Mouse (Mus musculus) bone marrow, adult 2 months (tissue): ENCODE results near the gene Wfdc17. TPM values are rescaled to one million over a fixed set of nuclear protein-coding genes. Genes with fewer than 3 reads are reported as not detected.

Experiments
- H3K27ac ChIP-seq: fragments of 200-500 bp; 2 replicates; pipeline ENCODE4 v1.5.1; 2012; ENCODE audit warnings: low read depth, mild to moderate bottlenecking, control low read depth, inconsistent platforms, low read length; ENCODE audit not compliant: control insufficient read depth, poor library complexity, insufficient read depth
- H3K4me1 ChIP-seq: fragments of 200-500 bp; 2 replicates; pipeline ENCODE4 v1.6.1; 2011; ENCODE audit warnings: low read length; ENCODE audit not compliant: control insufficient read depth, insufficient read depth
- H3K4me3 ChIP-seq: fragments of 200-500 bp; replicated peaks from 2 replicates; pipeline ENCODE3; 2011; ENCODE audit warnings: mild to moderate bottlenecking, low read depth, low read length, control low read depth; ENCODE audit not compliant: control insufficient read depth
- CTCF ChIP-seq: fragments of 200-500 bp; IDR thresholded peaks from 2 replicates; pipeline ENCODE4 v1.5.1; 2011; ENCODE audit warnings: low read length, control low read depth; ENCODE audit not compliant: control insufficient read depth, insufficient read depth
- POLR2A ChIP-seq: fragments of 200-500 bp; IDR thresholded peaks from 2 replicates; pipeline ENCODE4 v1.6.1; 2011; ENCODE audit warnings: low read depth, mild to moderate bottlenecking, control low read depth, low read length, borderline replicate concordance; ENCODE audit not compliant: control insufficient read depth
- WGBS: fragments of 180-500 bp; shearing (Covaris S2); methylation state at CpG from one replicate; pipeline ENCODE4 v1.1.7; 2018; 5-methylcytosine and 5-hydroxymethylcytosine counted together
- polyA plus RNA-seq: library from polyadenylated mRNA; stranded (reverse); fragments of >200 nt; gene quantifications from 2 replicates; pipeline ENCODE4 v1.2.4, GENCODE M21; 2011; ENCODE audit warnings: low replicate concordance; ENCODE audit not compliant: missing spikeins, insufficient read depth, insufficient read length

Wfdc17 gene
- polyA plus RNA-seq: 8.2 and 33.5 TPM in 2 replicates

DNA sequence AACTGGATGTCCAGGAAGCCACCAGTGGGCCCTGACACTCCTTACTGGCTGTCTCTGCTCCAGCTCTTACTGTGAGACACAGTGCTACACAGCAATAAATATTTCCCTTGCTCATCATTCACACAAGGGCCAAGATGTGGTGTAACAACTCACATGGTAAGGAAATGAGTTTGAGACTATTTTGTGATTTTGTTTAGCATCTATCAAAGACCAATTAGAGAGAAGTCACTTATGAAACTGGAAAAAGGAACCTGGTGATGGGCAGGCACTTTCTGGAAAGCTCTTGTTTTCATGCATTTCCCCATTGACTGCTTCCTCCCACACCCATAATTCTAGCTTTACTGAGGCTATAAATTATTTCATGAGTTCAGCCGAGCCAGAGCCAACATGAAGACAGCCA is at the start of gene Wfdc17:
Gene Wfdc17 (plus strand): TSS at position 287 of the 400 bp plus-strand sequence.
- Histone ChIP-seq H3K4me3 (no peak within 1 kb of the TSS), H3K4me1 (no peaks in the 10 kb centered on the region), H3K27ac (no peak within 1 kb of the TSS; the same call in 1 of the 2 replicates)
- no peak for TF ChIP-seq POLR2A
- TF ChIP-seq CTCF: no peak
- 3% methylated on average over 1 of the region's 1 CpGs for WGBS

DNA sequence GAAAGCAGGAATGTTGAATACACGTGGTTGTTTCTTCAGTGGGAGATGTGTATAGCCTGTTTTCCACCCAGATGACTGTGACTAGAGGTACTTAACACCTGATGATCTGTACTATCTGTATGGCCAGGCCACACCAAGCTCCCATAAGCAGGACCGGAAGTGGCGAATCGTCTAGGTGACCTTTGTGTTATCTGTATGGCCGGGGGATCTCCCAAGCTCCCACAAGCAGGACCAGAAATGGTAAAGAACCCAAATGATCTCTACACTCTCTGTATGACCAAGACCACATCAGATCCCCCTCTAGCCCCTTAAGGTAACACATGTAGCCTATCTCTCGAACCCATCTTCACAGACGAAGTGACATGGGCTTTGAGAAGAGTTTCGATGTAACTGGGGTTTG is 49.2 kb upstream of the Wfdc17 start:
- H3K27ac ChIP-seq: no peak overlapping the region
- peaks cover 1% of the 10 kb centered on the region; the same call in 1 of the 2 replicates for H3K4me1 ChIP-seq
- WGBS: 76% methylated on average over 8 of the region's 8 CpGs
- no peak overlapping the region for H3K4me3 ChIP-seq
- no peak for TF ChIP-seq CTCF
- TF ChIP-seq POLR2A: no peak

DNA sequence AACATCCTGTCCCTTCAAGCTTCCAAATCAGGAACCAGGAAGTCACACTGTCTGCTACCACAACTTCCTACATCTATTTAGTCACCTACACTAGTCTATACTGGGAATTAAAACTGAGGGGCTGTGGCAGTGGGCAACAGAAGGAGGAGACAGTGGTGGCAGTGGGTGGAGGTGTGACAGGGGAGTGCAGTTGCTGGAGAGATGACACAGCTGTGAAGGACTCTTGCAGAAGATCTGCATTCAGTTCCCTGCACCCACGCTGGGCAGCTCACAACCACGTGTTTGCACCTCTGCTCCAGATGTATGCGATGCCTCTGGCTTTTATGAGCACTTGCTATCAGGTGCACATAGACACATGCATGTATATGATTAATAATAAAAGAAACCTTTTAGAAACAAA is 46.3 kb upstream of the Wfdc17 start:
- WGBS: 49% methylated on average over 3 of the region's 3 CpGs
- no peak for TF ChIP-seq POLR2A
- no peak for TF ChIP-seq CTCF
- Histone ChIP-seq H3K4me1 (peaks cover 2% of the 10 kb centered on the region; the same call in 1 of the 2 replicates), H3K4me3 (no peak overlapping the region), H3K27ac (no peak overlapping the region)

DNA sequence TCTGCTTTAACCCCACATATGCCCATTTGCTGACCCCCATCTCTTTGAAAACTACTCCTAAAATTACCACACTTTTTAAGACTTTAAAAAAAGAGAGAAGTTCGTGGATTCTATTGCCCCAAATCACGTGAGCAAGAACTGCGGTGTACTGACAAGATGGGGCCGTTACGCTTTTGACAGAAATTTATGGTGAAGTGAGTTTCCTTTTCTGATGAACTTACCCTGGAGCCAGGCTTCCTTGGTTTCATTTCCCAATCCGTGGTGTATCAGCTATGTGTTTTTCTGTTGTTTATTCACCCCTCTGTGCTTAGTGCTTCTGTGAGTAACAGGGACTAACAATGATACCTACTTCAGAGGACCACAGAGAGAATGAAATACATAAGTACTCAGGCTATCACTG is 45.0 kb upstream of the Wfdc17 start:
- Histone ChIP-seq H3K27ac (no peak overlapping the region), H3K4me1 (peaks cover 2% of the 10 kb centered on the region; the same call in 1 of the 2 replicates), H3K4me3 (no peak overlapping the region)
- TF ChIP-seq CTCF (no peak), POLR2A (no peak)
- under 1% methylated on average over 6 of the region's 6 CpGs for WGBS

DNA sequence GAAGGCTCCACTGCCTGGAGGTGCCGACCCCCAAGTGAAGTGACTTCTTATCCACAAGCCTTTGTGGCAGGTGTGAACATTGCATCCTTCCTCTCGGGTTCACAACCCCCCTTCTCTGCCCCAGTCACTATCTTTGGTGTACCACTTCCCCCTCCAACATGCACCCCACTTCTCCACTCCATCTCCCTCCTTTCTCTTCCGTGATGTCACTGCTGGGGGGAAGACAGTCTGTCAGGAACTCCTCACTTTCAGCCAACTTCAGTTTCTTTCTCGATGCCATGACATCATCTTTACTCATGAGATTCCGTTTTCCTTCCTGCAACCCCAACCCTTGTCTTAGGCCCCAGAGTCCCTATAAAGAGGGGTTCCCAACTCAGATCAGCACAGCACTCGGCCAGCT is 41.6 kb upstream of the Wfdc17 start, which contains the start of gene Ccl4:
Gene Ccl4 (plus strand): TSS at position 381 of the 400 bp plus-strand sequence.
- 7% methylated on average over 6 of the region's 6 CpGs for WGBS
- H3K4me3 ChIP-seq: no peak within 1 kb of the TSS
- peaks cover 2% of the 10 kb centered on the region; the same call in 1 of the 2 replicates for H3K4me1 ChIP-seq
- no peak for TF ChIP-seq POLR2A
- no peak for TF ChIP-seq CTCF
- H3K27ac ChIP-seq: no peak within 1 kb of the TSS

DNA sequence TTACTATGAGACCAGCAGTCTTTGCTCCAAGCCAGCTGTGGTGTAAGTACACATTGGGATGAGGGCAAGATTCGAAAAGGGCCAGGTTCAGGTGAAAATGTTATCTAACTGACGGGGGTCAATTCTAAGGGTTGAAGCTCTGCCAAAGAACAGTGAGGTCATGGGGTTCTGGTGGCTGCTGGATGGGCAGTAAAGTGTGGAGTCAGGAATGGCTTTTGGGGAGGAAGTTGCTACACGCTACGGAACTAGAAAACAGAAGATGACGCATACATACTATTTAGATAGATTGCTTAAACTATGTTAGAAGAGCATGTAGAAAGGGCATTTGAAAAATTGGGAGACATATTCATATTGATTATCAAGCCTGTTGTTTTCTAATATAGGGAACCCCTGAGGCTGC is 40.3 kb upstream of the Wfdc17 start:
- Histone ChIP-seq H3K4me1 (peaks cover 2% of the 10 kb centered on the region; the same call in 1 of the 2 replicates), H3K27ac (no peak overlapping the region), H3K4me3 (no peak overlapping the region)
- WGBS: 9% methylated on average over 5 of the region's 5 CpGs
- TF ChIP-seq POLR2A (no peak), CTCF (no peak)

DNA sequence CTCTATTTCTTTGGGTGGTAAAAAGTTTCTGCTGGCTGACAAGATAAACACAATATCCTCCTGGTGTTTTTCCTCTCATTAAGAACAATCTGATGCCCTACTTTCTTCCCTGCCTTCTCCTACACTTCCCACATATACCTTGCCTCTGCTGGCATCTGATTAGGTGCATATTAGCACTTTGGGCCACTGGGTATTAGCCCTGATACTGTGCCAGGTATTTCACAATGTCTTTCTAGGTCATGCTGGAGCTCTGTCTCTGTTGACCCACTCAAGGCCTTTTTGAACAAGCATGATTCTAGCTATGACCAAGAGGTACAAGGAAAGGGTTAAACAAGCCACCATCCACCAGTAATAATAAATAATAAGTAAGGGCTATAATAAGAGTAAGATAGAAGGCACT is 32.0 kb upstream of the Wfdc17 start:
- H3K4me1 ChIP-seq: no peaks in the 10 kb centered on the region
- no peak for TF ChIP-seq CTCF
- H3K4me3 ChIP-seq: no peak overlapping the region
- no peak overlapping the region for H3K27ac ChIP-seq

DNA sequence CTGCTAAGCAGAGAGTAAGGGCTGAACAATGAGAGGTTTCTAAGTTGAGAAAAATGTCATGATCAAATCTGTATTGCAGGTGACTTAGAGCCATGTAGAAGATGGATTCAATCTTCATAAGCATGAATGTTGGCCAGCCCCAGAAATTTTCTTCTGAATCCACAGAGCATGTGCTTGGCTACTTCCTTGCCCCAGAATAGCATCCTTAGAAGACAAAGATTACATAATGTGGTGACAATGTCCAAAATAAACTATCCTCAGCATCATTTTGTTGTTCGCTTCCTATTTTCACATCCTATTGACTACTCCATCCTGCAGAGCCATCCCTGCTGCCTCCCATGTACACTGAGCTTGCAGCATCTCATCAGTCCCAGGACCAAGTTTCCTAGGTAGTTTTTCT is 28.1 kb upstream of the Wfdc17 start:
- Histone ChIP-seq H3K27ac (no peak overlapping the region), H3K4me1 (no peaks in the 10 kb centered on the region), H3K4me3 (no peak overlapping the region)
- 82% methylated on average over 1 of the region's 1 CpGs for WGBS
- TF ChIP-seq POLR2A (no peak), CTCF (no peak)

DNA sequence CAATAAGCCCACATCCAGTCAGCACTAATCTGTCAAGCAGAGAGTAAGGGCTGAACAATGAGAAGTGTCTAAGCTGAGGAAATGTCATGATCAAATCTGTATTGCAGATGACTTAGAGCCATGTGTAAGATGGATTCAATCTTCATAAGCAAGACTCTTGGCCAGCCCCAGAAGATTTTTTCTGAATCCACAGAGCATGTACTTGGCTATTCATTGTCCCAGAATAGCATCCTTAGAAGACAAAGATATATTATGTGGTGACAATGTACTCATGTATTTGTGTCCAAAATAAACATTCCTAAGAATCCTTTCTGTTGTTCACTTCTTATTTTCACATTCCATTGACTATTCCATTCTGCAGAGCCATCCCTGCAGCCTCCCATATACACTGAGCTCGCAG is 13.9 kb upstream of the Wfdc17 start:
- WGBS: 62% methylated on average over 1 of the region's 1 CpGs
- no peak overlapping the region for H3K27ac ChIP-seq
- H3K4me1 ChIP-seq: no peaks in the 10 kb centered on the region
- no peak overlapping the region for H3K4me3 ChIP-seq
- TF ChIP-seq POLR2A (no peak), CTCF (no peak)
